Mouse (Mus musculus) ES-E14 (cell line): ENCODE results near the gene Yjefn3.

Experiments used
- CHD2 ChIP-seq: IDR thresholded peaks from 2 replicates; pipeline ENCODE4 v1.6.1; 2014; ENCODE audit warnings: mild to moderate bottlenecking, low read depth, low read length, inconsistent platforms
- MAFK ChIP-seq: IDR thresholded peaks from 2 replicates; pipeline ENCODE4 v1.6.1; 2014; ENCODE audit warnings: mild to moderate bottlenecking, low read depth, low read length, inconsistent platforms; ENCODE audit not compliant: insufficient read depth
- ZC3H11A ChIP-seq: IDR thresholded peaks from 2 replicates; pipeline ENCODE4 v1.6.1; 2012; ENCODE audit warnings: low read depth, mild to moderate bottlenecking, inconsistent platforms, low read length, borderline replicate concordance
- ZNF384 ChIP-seq: IDR thresholded peaks from 2 replicates; pipeline ENCODE4 v1.6.1; 2012; ENCODE audit warnings: low read depth, low read length, inconsistent platforms

DNA sequence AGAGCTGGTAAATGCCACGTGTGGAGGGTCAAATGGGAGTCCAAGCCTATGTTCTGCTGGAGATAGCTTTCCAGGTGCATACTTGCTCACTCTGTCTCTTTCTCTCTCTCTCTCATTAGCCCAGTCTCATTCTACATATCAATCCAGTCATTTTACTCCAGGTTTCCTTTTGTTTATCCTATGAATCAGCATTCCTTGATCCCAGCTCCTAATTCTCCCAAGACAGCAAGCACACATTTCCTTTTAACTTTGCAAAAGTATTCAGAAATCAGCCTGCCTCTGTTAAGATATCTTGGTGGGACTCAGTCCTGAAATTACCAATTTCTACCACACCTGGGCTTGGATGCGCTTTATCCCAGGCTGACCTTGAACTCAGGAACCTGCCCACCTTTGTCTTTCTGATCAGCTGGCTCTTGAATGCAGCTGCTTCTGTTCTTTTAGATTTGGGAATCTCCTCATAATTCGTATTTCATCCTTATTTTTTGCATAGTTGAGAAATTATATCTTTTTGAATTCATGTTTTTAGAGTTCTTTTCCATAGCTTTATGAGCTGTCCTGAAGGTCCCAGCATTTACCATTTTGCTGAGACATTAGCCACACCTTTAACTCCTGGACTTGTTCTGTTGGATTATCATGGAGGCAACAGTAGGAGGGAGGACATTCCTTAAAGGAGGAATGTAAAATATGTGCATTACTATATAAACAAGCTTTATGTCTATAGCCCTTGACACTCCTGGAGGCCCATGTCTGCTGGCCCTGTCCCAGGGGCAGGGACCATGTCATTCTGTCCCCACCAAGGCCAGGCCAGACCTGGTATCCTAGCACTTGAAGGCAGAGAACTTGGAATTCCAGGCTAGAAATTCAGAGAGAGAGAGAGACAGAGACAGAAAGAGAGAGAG lies 55.1 kb downstream of the Yjefn3 start:
- no peak for TF ChIP-seq ZC3H11A
- TF ChIP-seq MAFK, result peak; percentile 59
- TF ChIP-seq ZNF384, result no peak
- TF ChIP-seq CHD2, result no peak
